Mouse (Mus musculus) embryonic facial prominence, embryonic 12.5 days (tissue): ENCODE measurements around the gene Ywhah. TPM values are rescaled to one million over a fixed set of nuclear protein-coding genes. Genes with fewer than 3 reads are reported as not detected.
A peak's percentile ranks its signal among the peaks of the same experiment; 100 is the strongest.
"Not testable (repeated sequence)": the region's sequence is repeated elsewhere in the genome, so short reads cannot be mapped to it uniquely, and the experiment has no call there.

Source experiments
- ATAC-seq: fragments of 200-750 bp; cut with Nextera tagmentation; 2 replicates; pipeline ENCODE4 v1.8.0; 2017; ENCODE audit not compliant: insufficient number of reproducible peaks, insufficient read depth, low FRiP score, low TSS enrichment
- H3K27ac ChIP-seq: fragments of 300-500 bp; sonication (generic); 2 replicates; pipeline ENCODE4 v1.5.1; 2016; ENCODE audit warnings: mild to moderate bottlenecking
- H3K27me3 ChIP-seq: fragments of 300-500 bp; sonication (generic); 2 replicates; pipeline ENCODE4 v1.6.1; 2016; ENCODE audit warnings: mild to moderate bottlenecking, moderate library complexity
- H3K36me3 ChIP-seq: fragments of 300-500 bp; sonication (generic); 2 replicates; pipeline ENCODE4 v1.6.1; 2016; ENCODE audit warnings: mild to moderate bottlenecking
- H3K4me1 ChIP-seq: fragments of 300-500 bp; sonication (generic); 2 replicates; pipeline ENCODE4 v1.6.1; 2016
- H3K4me2 ChIP-seq: fragments of 300-500 bp; sonication (generic); replicated peaks from 2 replicates; pipeline ENCODE4 v1.6.1; 2016; ENCODE audit warnings: mild to moderate bottlenecking, moderate library complexity
- H3K4me3 ChIP-seq: fragments of 300-500 bp; sonication (generic); 2 replicates; pipeline ENCODE4 v1.5.1; 2016; ENCODE audit warnings: mild to moderate bottlenecking
- H3K9ac ChIP-seq: fragments of 300-500 bp; sonication (generic); 2 replicates; pipeline ENCODE4 v1.6.1; 2016; ENCODE audit warnings: mild to moderate bottlenecking, moderate library complexity
- H3K9me3 ChIP-seq: fragments of 300-500 bp; sonication (generic); 2 replicates; pipeline ENCODE4 v1.6.1; 2016; ENCODE audit warnings: mild to moderate bottlenecking, moderate library complexity
- WGBS: fragments of 180-500 bp; shearing (Covaris S2); methylation state at CpG from one replicate; pipeline ENCODE4 v1.1.7; 2016; 5-methylcytosine and 5-hydroxymethylcytosine counted together
- polyA plus RNA-seq: library from polyadenylated mRNA; unstranded; fragments of >200 nt; fragmentation: Nextera tagmentation; extraction: Ambion mirVana; gene quantifications from 2 replicates; pipeline ENCODE4 v1.2.1, GENCODE M21; 2016

Ywhah gene
- polyA plus RNA-seq, 1 experiment from 2014 or later: 397 TPM

DNA sequence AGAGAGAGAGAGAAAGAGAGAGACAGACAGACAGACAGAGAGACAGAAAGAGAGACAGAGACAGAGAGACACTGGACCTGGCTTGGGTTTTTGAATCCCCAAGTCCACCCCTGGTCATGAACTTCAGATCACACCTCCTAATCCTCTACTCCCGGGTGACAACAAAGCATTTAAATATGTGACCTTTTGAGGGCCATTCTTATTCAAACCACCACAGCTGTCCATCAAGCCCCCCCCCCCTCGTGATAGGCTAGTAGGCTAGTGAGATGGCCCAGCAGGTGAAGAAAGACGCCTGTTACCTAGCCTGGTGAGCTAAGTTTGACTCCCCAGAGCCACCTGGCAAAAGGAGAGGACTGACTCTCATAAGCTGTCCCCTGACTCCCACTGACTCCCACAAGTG, 16.3 kb downstream of the Ywhah start:
- no peak for ATAC-seq
- Histone ChIP-seq H3K4me1 (no peaks in the 10 kb centered on the region), H3K36me3 (no peaks in the 10 kb centered on the region), H3K4me2 (no peak overlapping the region), H3K4me3 (no peak overlapping the region), H3K27me3 (no peaks in the 10 kb centered on the region), H3K9ac (no peak overlapping the region), H3K27ac (no peak overlapping the region), H3K9me3 (no peaks in the 10 kb centered on the region)
- 30% methylated on average over 3 of the region's 3 CpGs for WGBS

DNA sequence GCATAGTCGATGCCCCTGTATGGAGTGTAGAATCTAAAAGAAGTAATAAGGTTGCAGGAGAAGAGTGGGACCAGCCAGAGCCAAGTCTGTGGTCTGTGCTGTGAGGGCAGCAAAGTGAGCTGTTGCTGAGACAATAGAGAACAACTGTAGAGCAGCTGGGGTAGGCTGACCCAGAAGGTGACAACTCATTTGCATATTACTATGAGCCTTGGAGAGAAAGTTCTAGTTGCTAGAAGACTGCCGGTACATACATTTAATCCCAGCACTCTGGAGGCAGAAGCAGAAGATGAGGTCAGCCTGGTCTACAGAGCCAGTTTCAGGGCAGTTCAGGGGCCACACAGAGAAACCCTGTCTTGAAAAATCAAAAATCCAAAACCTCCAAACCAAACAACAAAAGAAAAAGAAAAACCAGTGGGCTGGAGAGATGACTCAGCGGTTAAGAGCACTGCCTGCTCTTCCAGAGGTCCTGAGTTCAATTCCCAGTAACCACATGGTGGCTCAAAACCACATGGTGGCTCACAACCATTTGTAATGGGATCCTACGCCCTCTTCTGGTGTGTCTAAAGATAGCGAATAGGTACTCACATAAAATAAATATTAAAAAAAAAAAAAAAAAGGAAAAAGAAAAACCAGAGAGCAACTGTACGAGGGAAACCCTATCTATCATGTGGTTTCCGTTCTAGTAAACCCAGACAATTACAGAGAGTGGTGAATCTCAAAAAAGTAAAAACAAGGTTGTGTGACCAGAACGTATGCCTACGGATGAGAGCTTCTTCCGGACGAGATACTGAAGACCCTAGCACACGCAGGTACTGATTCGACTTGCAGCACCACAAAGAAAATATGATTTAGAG, 20.3 kb downstream of the Ywhah start:
- no peak overlapping the region for H3K27ac ChIP-seq
- H3K9ac ChIP-seq: no peak overlapping the region
- no peaks in the 10 kb centered on the region for H3K27me3 ChIP-seq
- no peaks in the 10 kb centered on the region for H3K9me3 ChIP-seq
- WGBS: 48% methylated on average over 13 of the region's 13 CpGs
- no peak for ATAC-seq
- H3K4me1 ChIP-seq: no peaks in the 10 kb centered on the region
- no peaks in the 10 kb centered on the region for H3K36me3 ChIP-seq
- H3K4me2 ChIP-seq: peak overlapping the region; percentile 34
- no peak overlapping the region for H3K4me3 ChIP-seq

DNA sequence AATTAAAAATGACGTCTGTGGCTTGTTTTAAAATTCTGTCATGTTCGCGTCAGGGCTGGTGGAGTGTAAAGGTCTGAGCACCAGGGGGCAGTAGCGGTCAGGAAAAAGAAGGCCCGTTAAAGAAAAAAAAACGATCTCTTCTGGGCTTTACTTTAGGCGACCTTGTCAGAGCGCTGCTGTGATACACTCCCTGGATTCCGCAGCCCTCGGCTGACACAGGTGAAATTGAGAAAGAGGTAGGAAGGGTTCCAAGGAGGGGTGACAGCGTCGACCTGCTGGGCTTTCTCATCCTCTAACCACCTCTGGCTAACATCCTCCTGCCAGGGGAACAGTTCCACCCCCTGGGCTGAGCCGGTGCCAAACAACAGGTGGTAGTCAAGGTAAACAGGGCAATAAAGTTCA, 20.9 kb downstream of the Ywhah start:
- H3K9me3 ChIP-seq: no peaks in the 10 kb centered on the region
- no peaks in the 10 kb centered on the region for H3K36me3 ChIP-seq
- H3K4me1 ChIP-seq: no peaks in the 10 kb centered on the region
- no peak for ATAC-seq
- H3K27ac ChIP-seq: no peak overlapping the region
- WGBS: 6% methylated on average over 13 of the region's 13 CpGs
- peak overlapping the region; percentile 34 for H3K4me2 ChIP-seq
- H3K9ac ChIP-seq: no peak overlapping the region
- H3K4me3 ChIP-seq: no peak overlapping the region
- H3K27me3 ChIP-seq: no peaks in the 10 kb centered on the region

DNA sequence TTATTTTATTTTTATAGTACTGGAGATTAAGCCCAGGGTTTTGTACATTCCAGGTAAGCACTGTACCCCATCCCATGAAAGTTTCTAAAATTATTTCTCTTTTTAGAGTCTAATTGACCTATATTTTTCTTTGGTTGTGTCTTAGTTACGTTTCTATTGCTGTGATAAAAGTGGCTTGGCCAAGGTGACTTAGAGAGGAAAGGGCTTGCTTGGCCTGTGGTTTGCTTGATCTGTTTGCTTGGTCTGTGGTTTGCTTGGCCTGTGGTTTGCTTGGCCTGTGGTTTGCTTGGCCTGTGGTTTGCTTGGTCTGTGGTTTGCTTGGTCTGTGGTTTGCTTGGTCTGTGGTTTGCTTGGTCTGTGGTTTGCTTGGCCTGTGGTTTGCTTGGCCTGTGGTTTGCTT, 22.1 kb downstream of the Ywhah start:
- not testable (repeated sequence) for H3K9ac ChIP-seq, ATAC-seq, H3K36me3 ChIP-seq, H3K9me3 ChIP-seq, H3K4me1 ChIP-seq, H3K27me3 ChIP-seq, H3K4me3 ChIP-seq, H3K27ac ChIP-seq, H3K4me2 ChIP-seq
- 69% methylated on average over 1 of the region's 1 CpGs for WGBS

DNA sequence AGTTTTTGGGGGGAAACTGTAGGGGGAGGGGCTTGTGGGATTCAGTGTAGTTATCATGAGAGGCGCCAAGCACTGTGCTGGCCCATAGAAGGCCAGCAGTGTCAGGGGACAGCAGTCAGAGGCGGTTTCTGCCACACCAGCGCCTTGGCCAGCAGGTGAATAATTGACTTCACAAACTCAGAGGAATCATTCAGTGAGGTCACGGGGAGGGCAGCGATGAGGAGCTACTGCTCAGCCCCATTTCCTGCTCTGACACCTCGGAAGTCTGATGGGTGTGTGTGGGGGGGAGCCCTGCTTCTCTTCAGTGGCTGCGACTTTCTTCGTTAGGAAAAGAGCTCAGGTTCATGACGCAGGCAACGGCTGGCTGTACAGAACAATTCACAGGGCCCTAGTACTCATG, 24.8 kb downstream of the Ywhah start:
- Histone ChIP-seq H3K27me3 (no peaks in the 10 kb centered on the region), H3K36me3 (no peaks in the 10 kb centered on the region), H3K4me1 (no peaks in the 10 kb centered on the region), H3K9me3 (no peaks in the 10 kb centered on the region), H3K9ac (no peak overlapping the region), H3K4me2 (no peak overlapping the region), H3K4me3 (no peak overlapping the region), H3K27ac (no peak overlapping the region)
- ATAC-seq: no peak
- 71% methylated on average over 10 of the region's 10 CpGs for WGBS

DNA sequence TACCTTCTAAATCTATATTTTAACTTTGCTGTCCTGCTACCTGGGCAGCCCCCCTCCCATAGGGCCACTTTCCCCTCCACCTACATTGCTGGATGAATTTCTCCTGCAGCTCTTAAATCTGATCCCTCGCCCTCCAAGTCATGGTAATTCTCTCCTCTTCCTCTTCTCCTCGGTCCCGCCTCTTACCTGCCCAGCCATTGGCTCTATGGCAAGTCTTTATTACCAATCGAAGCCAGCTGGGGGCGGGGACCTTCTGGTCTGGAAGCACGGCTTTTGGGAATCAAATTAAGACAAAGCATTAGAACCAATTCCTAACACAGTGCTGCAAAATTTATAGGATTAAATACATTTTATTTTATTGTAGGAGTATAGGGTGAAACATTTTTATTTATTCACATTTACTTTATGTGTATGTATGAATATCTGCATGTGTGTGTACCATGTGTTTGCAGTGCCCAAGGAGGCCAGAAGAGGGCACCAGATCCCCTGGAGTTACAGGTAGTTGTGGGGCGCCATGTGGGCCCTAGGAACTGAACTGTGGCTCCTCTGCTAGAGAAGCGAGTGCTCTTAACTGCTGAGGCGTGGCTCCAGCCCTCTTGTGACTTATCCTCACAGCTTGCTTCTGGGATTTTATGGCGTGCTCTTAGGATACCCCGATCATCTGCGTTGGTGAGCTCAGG, 26.2 kb downstream of the Ywhah start:
- no peaks in the 10 kb centered on the region for H3K4me1 ChIP-seq
- H3K9me3 ChIP-seq: no peaks in the 10 kb centered on the region
- H3K27ac ChIP-seq: no peak overlapping the region
- H3K4me3 ChIP-seq: no peak overlapping the region
- no peak for ATAC-seq
- no peak overlapping the region for H3K4me2 ChIP-seq
- WGBS: 95% methylated on average over 12 of the region's 12 CpGs
- no peaks in the 10 kb centered on the region for H3K27me3 ChIP-seq
- no peak overlapping the region for H3K9ac ChIP-seq
- H3K36me3 ChIP-seq: no peaks in the 10 kb centered on the region

DNA sequence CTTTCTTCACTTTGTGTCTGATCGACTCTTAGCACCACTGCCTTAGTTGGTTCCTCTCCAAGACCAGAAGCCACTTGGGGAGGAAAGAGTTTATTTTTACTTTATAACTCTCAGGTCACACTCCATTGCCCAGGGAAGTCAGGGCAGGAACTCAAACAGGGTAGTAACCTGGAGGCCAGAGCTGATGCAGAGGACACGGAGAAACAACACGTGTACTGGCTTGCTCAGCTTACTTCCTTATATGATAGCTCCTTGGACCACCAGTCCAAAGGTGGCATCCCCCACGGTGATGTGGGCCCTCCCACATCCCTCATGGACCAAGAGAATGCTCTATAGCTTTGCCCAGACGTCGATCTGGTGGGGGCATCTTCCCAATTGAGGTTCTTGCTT, 26.7 kb downstream of the Ywhah start:
- Histone ChIP-seq H3K27me3 (no peaks in the 10 kb centered on the region), H3K27ac (no peak overlapping the region), H3K9ac (no peak overlapping the region), H3K36me3 (no peaks in the 10 kb centered on the region), H3K4me1 (no peaks in the 10 kb centered on the region), H3K4me2 (no peak overlapping the region), H3K4me3 (no peak overlapping the region), H3K9me3 (no peaks in the 10 kb centered on the region)
- ATAC-seq: no peak
- 92% methylated on average over 6 of the region's 6 CpGs for WGBS

DNA sequence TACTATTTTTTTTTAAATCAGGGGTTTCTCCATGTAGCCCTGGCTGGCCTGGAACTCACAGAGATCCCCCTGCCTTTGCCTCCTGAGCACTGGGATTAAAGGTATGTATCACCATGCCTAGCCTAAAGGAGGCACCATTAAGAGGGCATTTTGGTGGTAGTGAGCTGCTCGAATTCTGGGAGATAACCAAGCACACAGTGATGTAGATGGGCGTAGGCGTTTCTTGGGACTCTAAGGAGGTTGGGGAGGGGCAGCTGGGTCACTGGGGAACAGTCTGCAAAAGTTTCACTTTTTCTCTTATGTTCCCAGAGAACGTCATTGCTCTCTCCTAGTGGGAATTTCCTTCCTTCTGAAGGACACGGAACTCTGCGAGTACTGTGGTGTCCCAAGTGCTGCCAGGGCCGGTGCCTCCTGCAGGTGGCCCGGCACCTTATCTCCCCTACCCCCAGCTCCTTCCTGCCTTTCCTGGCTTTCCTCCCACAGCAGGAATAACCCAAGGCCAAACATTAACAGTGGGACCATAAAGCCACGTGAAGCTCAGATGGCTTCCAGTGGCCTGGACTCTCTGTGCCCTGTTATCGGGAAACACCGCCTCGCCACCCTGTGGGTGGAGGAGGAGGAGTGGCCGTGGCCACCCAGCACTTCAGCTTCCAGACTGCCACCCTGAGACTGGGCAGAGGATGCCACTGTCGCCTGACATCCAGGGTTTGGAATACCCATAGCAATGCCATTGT, 34.4 kb downstream of the Ywhah start:
- no peaks in the 10 kb centered on the region for H3K36me3 ChIP-seq
- no peak for ATAC-seq
- H3K9ac ChIP-seq: no peak overlapping the region
- WGBS: 77% methylated on average over 14 of the region's 14 CpGs
- H3K4me2 ChIP-seq: no peak overlapping the region
- H3K9me3 ChIP-seq: no peaks in the 10 kb centered on the region
- H3K27ac ChIP-seq: no peak overlapping the region
- H3K27me3 ChIP-seq: no peaks in the 10 kb centered on the region
- H3K4me1 ChIP-seq: no peaks in the 10 kb centered on the region
- H3K4me3 ChIP-seq: no peak overlapping the region

DNA sequence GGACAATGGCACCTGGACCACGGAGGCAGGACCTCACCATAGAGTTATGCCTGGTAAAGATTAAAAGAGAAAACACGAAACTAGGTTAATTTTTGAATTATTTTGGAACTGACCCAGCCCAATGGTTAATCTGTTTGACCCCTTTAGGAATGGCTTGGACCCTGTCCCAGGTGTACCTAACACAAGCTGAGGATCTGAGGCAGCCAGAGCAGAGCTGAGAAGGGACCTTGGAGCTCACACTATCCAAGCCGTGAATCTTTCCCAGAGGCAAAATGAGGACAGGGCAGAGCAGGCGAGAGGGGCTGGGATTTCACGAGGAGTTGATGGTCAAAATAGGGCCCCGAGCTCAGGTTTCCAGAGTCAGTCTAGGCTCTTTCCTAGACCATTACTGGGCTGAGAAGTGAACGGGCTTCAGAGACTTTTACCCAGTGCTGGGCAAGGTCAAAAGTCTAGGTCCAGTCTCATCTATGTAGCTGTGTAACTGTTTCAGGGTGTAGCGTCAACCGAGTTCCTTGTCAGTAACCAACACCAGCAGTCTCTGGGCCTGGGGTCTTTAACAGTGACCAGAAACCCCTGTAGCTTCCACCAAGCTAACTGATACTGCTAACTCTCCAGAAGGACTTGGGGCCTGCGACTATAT, 37.6 kb downstream of the Ywhah start:
- H3K4me1 ChIP-seq: no peaks in the 10 kb centered on the region
- H3K9ac ChIP-seq: no peak overlapping the region
- H3K27ac ChIP-seq: no peak overlapping the region
- no peaks in the 10 kb centered on the region for H3K9me3 ChIP-seq
- 71% methylated on average over 10 of the region's 10 CpGs for WGBS
- H3K27me3 ChIP-seq: no peaks in the 10 kb centered on the region
- H3K4me2 ChIP-seq: no peak overlapping the region
- no peaks in the 10 kb centered on the region for H3K36me3 ChIP-seq
- no peak for ATAC-seq
- no peak overlapping the region for H3K4me3 ChIP-seq

DNA sequence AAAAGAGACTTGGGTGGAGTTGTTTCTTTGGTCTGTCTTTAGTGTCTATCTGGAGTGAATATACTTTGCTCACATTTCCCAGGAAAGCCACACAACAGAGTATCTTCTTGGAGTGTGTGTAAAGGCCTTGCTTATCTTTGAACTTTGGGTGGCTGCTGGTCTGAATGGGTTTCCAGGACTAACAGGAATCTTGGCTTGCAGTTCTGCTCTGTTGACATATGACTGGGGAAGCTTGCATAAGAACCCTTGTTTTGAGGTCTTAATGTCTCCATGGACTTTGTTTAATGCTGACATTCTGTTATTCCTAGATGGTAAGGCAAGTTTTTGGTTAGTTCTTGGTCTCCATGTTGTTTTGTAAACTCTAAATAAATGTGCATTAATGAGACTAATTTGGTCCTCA, 51.5 kb downstream of the Ywhah start:
- Histone ChIP-seq H3K9ac (no peak overlapping the region), H3K9me3 (no peaks in the 10 kb centered on the region), H3K4me2 (no peak overlapping the region), H3K36me3 (no peaks in the 10 kb centered on the region), H3K27me3 (no peaks in the 10 kb centered on the region), H3K4me3 (no peak overlapping the region), H3K27ac (no peak overlapping the region), H3K4me1 (no peaks in the 10 kb centered on the region)
- ATAC-seq: no peak

DNA sequence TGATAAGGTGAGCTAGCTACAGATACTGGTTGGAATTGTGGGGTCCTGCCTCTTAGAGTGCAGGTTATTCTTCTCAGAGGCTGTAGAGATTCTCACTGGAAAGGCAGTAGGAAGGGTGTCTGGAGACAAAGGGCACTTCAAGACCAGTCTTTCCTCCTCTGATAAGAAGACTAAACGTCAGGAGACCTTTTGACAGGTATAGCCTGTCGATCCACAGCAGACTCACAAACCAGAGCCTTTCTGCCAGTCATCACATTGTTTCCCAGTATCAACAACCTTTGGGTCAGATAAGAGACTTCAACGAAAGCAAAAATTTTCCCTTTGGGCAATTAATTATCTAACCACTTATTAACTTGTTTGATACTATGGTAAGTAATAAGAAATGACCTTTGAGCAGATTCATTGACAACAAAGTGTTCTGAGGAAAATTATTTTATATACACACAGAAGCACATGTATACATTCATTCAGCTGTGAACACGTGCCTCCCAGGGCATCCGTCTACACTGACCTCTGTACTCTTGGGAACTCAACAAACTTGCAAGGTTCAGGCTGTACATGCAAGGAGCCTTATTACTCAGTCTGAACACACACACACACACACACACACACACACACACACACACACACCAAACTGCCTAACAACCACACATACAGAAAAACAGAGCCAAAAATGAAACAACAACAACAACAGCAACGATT, 58.0 kb downstream of the Ywhah start:
- H3K4me2 ChIP-seq: no peak overlapping the region

More for the DNA sequence above, 58.0 kb downstream of the Ywhah start:
- Histone ChIP-seq H3K36me3 (no peaks in the 10 kb centered on the region), H3K27me3 (no peaks in the 10 kb centered on the region), H3K4me3 (no peak overlapping the region), H3K9me3 (no peaks in the 10 kb centered on the region), H3K27ac (no peak overlapping the region), H3K4me1 (no peaks in the 10 kb centered on the region), H3K9ac (no peak overlapping the region)
- ATAC-seq: no peak
- 76% methylated on average over 6 of the region's 6 CpGs for WGBS
